Mouse (Mus musculus) limb, embryonic 15.5 days (tissue): ENCODE data around the gene Spty2d1. TPM values are rescaled to one million over a fixed set of nuclear protein-coding genes. Genes with fewer than 3 reads are reported as not detected.
A peak's percentile ranks its signal among the peaks of the same experiment; 100 is the strongest.

Experiments used
- ATAC-seq: fragments of 200-750 bp; cut with Nextera tagmentation; 2 replicates; pipeline ENCODE4 v1.8.0; 2017; ENCODE audit warnings: low read depth, moderate TSS enrichment; ENCODE audit not compliant: insufficient number of reproducible peaks, low FRiP score, low TSS enrichment
- H3K27ac ChIP-seq: fragments of 300-500 bp; sonication (generic); 2 replicates; pipeline ENCODE4 v1.5.1; 2015; ENCODE audit warnings: moderate library complexity, mild to moderate bottlenecking, inconsistent platforms
- H3K27me3 ChIP-seq: fragments of 300-500 bp; sonication (generic); 2 replicates; pipeline ENCODE4 v1.6.1; 2015; ENCODE audit warnings: inconsistent platforms
- H3K36me3 ChIP-seq: fragments of 300-500 bp; sonication (generic); 2 replicates; pipeline ENCODE4 v1.6.1; 2015; ENCODE audit warnings: inconsistent platforms
- H3K4me1 ChIP-seq: fragments of 300-500 bp; sonication (generic); 2 replicates; pipeline ENCODE4 v1.6.1; 2015; ENCODE audit warnings: inconsistent platforms
- H3K4me2 ChIP-seq: fragments of 300-500 bp; sonication (generic); 2 replicates; pipeline ENCODE4 v1.6.1; 2015; ENCODE audit warnings: mild to moderate bottlenecking, inconsistent platforms
- H3K4me3 ChIP-seq: fragments of 300-500 bp; sonication (generic); 2 replicates; pipeline ENCODE4 v1.5.1; 2015; ENCODE audit warnings: mild to moderate bottlenecking, inconsistent platforms
- H3K9ac ChIP-seq: fragments of 300-500 bp; sonication (generic); 2 replicates; pipeline ENCODE4 v1.6.1; 2015; ENCODE audit warnings: inconsistent platforms
- H3K9me3 ChIP-seq: fragments of 300-500 bp; sonication (generic); 2 replicates; pipeline ENCODE4 v1.6.1; 2016; ENCODE audit warnings: inconsistent platforms
- WGBS: fragments of 180-500 bp; shearing (Covaris S2); methylation state at CpG from one replicate; pipeline ENCODE4 v1.1.7; 2015; 5-methylcytosine and 5-hydroxymethylcytosine counted together
- polyA plus RNA-seq: library from polyadenylated mRNA; unstranded; fragments of >200 nt; fragmentation: Nextera tagmentation; extraction: Ambion mirVana; gene quantifications from 2 replicates; pipeline ENCODE4 v1.2.1, GENCODE M21; 2015

Spty2d1 gene
- polyA plus RNA-seq, result 23.3 and 23.9 TPM in 2 replicates

GRCm38 (mm10) chr7:47008168-47008993 lies at the start of gene Spty2d1:
Gene Spty2d1, minus strand, starts transcription at chr7:47008411.
- Histone ChIP-seq H3K9ac (peak within 1 kb of the TSS; percentile 63), H3K4me2 (peak within 1 kb of the TSS; percentile 73), H3K4me1 (peaks cover 26% of the 10 kb centered on the region), H3K9me3 (no peaks in the 10 kb centered on the region), H3K36me3 (no peaks in the 10 kb centered on the region), H3K27ac (peak within 1 kb of the TSS; percentile 95), H3K4me3 (peak within 1 kb of the TSS; percentile 67), H3K27me3 (no peaks in the 10 kb centered on the region)
- ATAC-seq, result peak; percentile 94
- WGBS, result under 1% methylated on average over 57 of the region's 57 CpGs

- Histone ChIP-seq H3K36me3 (peaks cover 9% of the 10 kb centered on the region), H3K4me2 (no peak overlapping the region), H3K4me3 (no peak overlapping the region), H3K9me3 (no peaks in the 10 kb centered on the region), H3K4me1 (peaks cover 16% of the 10 kb centered on the region), H3K9ac (no peak overlapping the region), H3K27ac (no peak overlapping the region), H3K27me3 (no peaks in the 10 kb centered on the region)
- ATAC-seq, result no peak
- WGBS, result 84% methylated on average over 4 of the region's 4 CpGs
Measured at GRCm38 (mm10) chr7:47056273-47056672, 48.1 kb upstream of the Spty2d1 start.

DNA sequence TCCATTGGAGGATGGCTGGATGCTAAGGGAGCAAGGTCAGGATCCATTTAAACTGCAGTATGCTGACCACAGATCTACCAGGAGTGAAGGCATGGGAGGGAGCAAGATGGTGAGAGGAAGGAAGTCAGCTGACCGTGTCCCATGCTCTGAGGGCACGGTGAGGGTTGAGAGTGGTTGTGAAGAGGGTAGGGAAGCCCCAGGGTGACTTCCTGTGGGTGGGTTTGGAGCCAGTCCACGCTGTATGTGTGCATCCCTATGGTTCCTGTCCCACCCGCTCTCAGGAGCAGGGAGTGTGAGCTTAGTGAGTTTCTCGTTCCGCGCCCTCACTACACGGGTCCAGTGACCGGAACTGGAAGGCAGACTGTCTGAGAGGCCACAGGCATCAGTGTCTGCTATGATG lies 47.5 kb upstream of the Spty2d1 start:
- ATAC-seq, result no peak
- Histone ChIP-seq H3K36me3 (peaks cover 9% of the 10 kb centered on the region), H3K27ac (no peak overlapping the region), H3K9ac (no peak overlapping the region), H3K27me3 (no peaks in the 10 kb centered on the region), H3K4me3 (no peak overlapping the region), H3K4me1 (peaks cover 21% of the 10 kb centered on the region), H3K4me2 (no peak overlapping the region), H3K9me3 (no peaks in the 10 kb centered on the region)
- 78% methylated on average over 9 of the region's 9 CpGs for WGBS

GRCm38 (mm10) chr7:47054666-47055065 lies 46.5 kb upstream of the Spty2d1 start:
- 88% methylated on average over 2 of the region's 2 CpGs for WGBS
- peaks cover 9% of the 10 kb centered on the region for H3K36me3 ChIP-seq
- no peak overlapping the region for H3K9ac ChIP-seq
- H3K27me3 ChIP-seq, result no peaks in the 10 kb centered on the region
- no peak overlapping the region for H3K4me2 ChIP-seq
- H3K9me3 ChIP-seq, result no peaks in the 10 kb centered on the region
- peaks cover 23% of the 10 kb centered on the region for H3K4me1 ChIP-seq
- H3K4me3 ChIP-seq, result no peak overlapping the region
- ATAC-seq, result no peak
- H3K27ac ChIP-seq, result no peak overlapping the region

DNA sequence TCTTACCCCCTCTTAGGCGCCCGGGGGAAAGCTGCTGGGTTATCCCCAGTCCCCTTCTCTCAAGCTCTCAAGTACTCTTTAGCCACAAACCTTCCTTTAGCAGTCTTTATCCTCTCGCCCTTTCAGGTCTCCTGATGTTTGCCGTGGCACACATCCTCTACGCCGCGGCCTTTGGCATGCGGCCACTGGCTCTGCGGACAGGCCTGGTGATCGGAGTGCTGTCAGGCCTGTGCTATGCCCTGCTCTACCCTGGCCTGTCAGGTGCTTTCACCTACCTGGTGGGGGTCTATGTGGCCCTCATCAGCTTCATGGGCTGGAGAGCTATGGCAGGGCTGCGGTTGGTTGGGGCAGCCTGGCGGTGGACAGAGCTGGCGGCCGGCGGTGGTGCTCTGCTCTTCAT lies 45.1 kb upstream of the Spty2d1 start:
- WGBS, result 89% methylated on average over 15 of the region's 15 CpGs
- Histone ChIP-seq H3K4me2 (no peak overlapping the region), H3K4me1 (peaks cover 23% of the 10 kb centered on the region), H3K27me3 (no peaks in the 10 kb centered on the region), H3K9me3 (no peaks in the 10 kb centered on the region), H3K36me3 (peaks cover 9% of the 10 kb centered on the region), H3K9ac (no peak overlapping the region), H3K27ac (0 out of 2 replicates have a peak overlapping the region, but pooled peaks have one; percentile 89), H3K4me3 (no peak overlapping the region)
- ATAC-seq, result no peak

- H3K36me3 ChIP-seq, result peaks cover 9% of the 10 kb centered on the region
- H3K4me1 ChIP-seq, result peaks cover 23% of the 10 kb centered on the region
- peak overlapping the region; percentile 88 for H3K4me2 ChIP-seq
- H3K27ac ChIP-seq, result peak overlapping the region; percentile 89
- ATAC-seq, result no peak
- no peaks in the 10 kb centered on the region for H3K27me3 ChIP-seq
- H3K4me3 ChIP-seq, result peak overlapping the region; percentile 92
- 18% methylated on average over 3 of the region's 3 CpGs for WGBS
- H3K9ac ChIP-seq, result no peak overlapping the region
- H3K9me3 ChIP-seq, result no peaks in the 10 kb centered on the region
Measured at GRCm38 (mm10) chr7:47052276-47052675, 44.1 kb upstream of the Spty2d1 start.

DNA sequence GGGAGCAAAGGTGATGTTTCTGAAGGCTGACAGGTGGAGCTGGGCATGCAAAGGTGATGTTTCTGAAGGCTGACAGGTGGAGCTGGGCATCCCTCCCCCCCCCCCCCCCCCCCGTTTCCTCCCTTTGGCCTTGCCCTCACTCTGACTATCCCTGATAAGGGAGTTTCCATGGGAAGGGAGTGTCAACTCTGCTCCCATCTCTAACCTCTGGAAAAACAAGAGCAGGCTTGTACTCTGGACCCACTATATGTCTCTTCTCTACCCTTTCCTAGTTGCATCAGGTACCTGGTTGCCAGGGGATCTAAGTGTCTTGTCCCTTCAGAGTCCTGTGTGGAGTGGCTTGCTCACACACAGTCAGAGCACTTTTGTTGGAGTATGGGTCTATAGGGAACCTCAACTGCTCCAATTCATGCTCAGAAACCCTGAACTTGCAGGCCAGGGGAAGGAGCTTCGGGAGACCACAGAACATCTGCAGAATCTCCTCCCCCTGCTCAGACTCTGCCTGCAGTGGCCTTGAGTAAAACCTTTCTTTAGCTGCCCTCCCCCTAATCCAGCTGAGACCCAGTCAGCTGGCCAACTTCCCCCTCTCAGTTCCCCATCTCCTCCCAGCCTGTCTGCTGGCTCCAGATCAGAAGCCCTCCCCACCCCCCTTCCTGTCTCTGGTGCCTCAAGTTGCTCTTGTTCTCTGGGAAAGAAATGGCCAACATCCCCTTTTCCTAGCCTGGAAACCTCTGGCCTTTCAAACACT lies 43.4 kb upstream of the Spty2d1 start:
- Histone ChIP-seq H3K4me2 (peak overlapping the region; percentile 88), H3K4me3 (peak overlapping the region; percentile 92), H3K27ac (peak overlapping the region; percentile 89), H3K27me3 (no peaks in the 10 kb centered on the region), H3K4me1 (peaks cover 23% of the 10 kb centered on the region), H3K9ac (0 out of 2 replicates have a peak overlapping the region, but pooled peaks have one; percentile 10), H3K9me3 (no peaks in the 10 kb centered on the region), H3K36me3 (peaks cover 9% of the 10 kb centered on the region)
- no peak for ATAC-seq
- 9% methylated on average over 2 of the region's 2 CpGs for WGBS

GRCm38 (mm10) chr7:47050766-47051165 lies 42.6 kb upstream of the Spty2d1 start:
- H3K4me3 ChIP-seq, result peak overlapping the region; percentile 92
- peak overlapping the region; percentile 71 for H3K9ac ChIP-seq
- peak overlapping the region; percentile 89 for H3K27ac ChIP-seq
- peaks cover 9% of the 10 kb centered on the region for H3K36me3 ChIP-seq
- H3K27me3 ChIP-seq, result no peaks in the 10 kb centered on the region
- under 1% methylated on average over 34 of the region's 34 CpGs for WGBS
- H3K4me1 ChIP-seq, result peaks cover 23% of the 10 kb centered on the region
- H3K9me3 ChIP-seq, result no peaks in the 10 kb centered on the region
- H3K4me2 ChIP-seq, result peak overlapping the region; percentile 88
- ATAC-seq, result peak; percentile 26; the same call in 1 of the 2 replicates

DNA sequence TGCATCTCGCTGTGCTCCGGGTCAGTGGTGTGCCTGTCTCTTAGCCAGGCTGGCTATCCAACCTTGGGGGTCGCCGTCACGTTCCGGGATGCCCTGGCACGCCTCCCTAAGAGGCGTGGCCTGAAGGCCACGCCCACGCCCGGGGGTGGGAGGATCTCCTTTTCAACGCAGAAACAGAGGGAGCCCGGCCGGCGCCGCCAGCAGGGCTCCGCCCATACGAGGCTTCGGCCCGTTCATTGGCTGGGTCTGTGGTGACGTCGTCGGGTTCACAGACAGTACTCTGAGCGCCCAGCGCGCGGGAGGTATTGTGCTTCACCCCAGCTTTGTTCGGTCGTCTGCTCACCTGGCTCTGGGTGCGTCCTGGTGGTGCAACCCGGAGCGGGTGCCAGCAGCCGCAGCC lies 42.2 kb upstream of the Spty2d1 start, which contains the start of gene Tmem86a:
Gene Tmem86a, plus strand, starts transcription at position 236 of the 400 bp plus-strand sequence.
- Histone ChIP-seq H3K4me1 (peaks cover 23% of the 10 kb centered on the region), H3K36me3 (peaks cover 9% of the 10 kb centered on the region), H3K9me3 (no peaks in the 10 kb centered on the region), H3K27ac (peak within 1 kb of the TSS; percentile 89), H3K4me2 (peak within 1 kb of the TSS; percentile 88), H3K27me3 (no peaks in the 10 kb centered on the region), H3K9ac (peak within 1 kb of the TSS; percentile 71), H3K4me3 (peak within 1 kb of the TSS; percentile 92)
- 0% methylated on average over 33 of the region's 33 CpGs for WGBS
- ATAC-seq, result peak; percentile 94

DNA sequence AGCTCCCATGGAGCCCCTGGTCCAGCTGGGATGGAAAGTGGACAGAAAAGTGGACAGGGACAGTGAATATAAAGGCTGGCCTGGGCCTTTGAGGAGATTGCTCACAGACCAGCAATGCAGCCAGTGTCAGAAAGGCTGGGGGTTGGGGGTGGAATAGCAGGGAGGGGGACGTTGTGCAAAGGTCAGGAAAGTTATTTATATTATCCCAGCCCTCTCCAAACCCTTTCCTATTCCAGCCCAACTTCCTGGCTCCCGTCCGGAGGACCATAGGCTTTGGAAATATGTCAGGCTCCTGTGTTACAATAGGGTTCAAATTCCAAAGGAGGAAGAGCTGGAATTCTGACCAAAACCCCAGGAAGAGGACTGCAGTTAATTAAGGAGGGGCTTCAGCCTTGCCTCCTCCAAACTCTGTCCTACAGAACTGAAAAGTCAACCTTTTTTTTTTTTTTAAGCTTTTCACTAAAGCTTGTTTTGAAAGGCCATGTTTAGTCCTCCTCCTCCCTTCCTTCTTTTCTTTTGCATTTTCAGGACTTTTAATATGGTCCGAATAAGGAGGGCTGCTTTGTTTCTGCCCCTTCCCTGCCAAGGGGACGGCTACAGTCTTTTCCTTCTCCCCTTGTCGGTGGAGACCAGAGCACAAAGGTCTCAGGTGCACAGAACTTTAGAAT lies 34.7 kb upstream of the Spty2d1 start:
- Histone ChIP-seq H3K4me3 (no peak overlapping the region), H3K9me3 (no peaks in the 10 kb centered on the region), H3K27ac (no peak overlapping the region), H3K9ac (no peak overlapping the region), H3K4me1 (no peaks in the 10 kb centered on the region), H3K27me3 (no peaks in the 10 kb centered on the region), H3K36me3 (no peaks in the 10 kb centered on the region), H3K4me2 (no peak overlapping the region)
- ATAC-seq, result no peak
- 43% methylated on average over 6 of the region's 6 CpGs for WGBS

GRCm38 (mm10) chr7:47042121-47042520 lies 33.9 kb upstream of the Spty2d1 start:
- ATAC-seq, result no peak
- no peak overlapping the region for H3K9ac ChIP-seq
- H3K27me3 ChIP-seq, result no peaks in the 10 kb centered on the region
- H3K4me1 ChIP-seq, result no peaks in the 10 kb centered on the region
- H3K27ac ChIP-seq, result no peak overlapping the region
- no peak overlapping the region for H3K4me2 ChIP-seq
- H3K4me3 ChIP-seq, result no peak overlapping the region
- no peaks in the 10 kb centered on the region for H3K9me3 ChIP-seq
- WGBS, result 73% methylated on average over 4 of the region's 4 CpGs
- H3K36me3 ChIP-seq, result no peaks in the 10 kb centered on the region
